Mouse (Mus musculus) limb, embryonic 14.5 days (tissue): Measurements from ENCODE around the gene Pck2. TPM values are rescaled to one million over a fixed set of nuclear protein-coding genes. Genes with fewer than 3 reads are reported as not detected.

ENCODE experiments used
- ATAC-seq: fragments of 200-750 bp; cut with Nextera tagmentation; 2 replicates; pipeline ENCODE4 v1.8.0; 2017; ENCODE audit warnings: low read depth, moderate number of reproducible peaks, moderate TSS enrichment; ENCODE audit not compliant: low FRiP score
- DNase-seq: peaks from one replicate; pipeline ENCODE4 v3.0.0-alpha.2; 2015; ENCODE audit warnings: low spot score
- H3K27ac ChIP-seq: fragments of 300-500 bp; sonication (generic); replicated peaks from 2 replicates; pipeline ENCODE4 v1.5.1; 2014; ENCODE audit warnings: low read depth, mild to moderate bottlenecking, low read length, moderate library complexity, mixed read lengths
- H3K27me3 ChIP-seq: fragments of 300-500 bp; sonication (generic); 2 replicates; pipeline ENCODE4 v1.6.1; 2014; ENCODE audit warnings: low read length, mixed read lengths; ENCODE audit not compliant: control insufficient read depth, insufficient read depth
- H3K36me3 ChIP-seq: fragments of 300-500 bp; sonication (generic); 2 replicates; pipeline ENCODE4 v1.6.1; 2014; ENCODE audit warnings: mild to moderate bottlenecking, low read length, moderate library complexity, mixed read lengths; ENCODE audit not compliant: control insufficient read depth, insufficient read depth
- H3K4me1 ChIP-seq: fragments of 300-500 bp; sonication (generic); 2 replicates; pipeline ENCODE4 v1.6.1; 2014; ENCODE audit warnings: antibody characterized with exemption, low read length, mixed read lengths; ENCODE audit not compliant: control insufficient read depth, insufficient read depth
- H3K4me2 ChIP-seq: fragments of 300-500 bp; sonication (generic); replicated peaks from 2 replicates; pipeline ENCODE4 v1.6.1; 2014; ENCODE audit warnings: low read depth, mild to moderate bottlenecking, low read length, moderate library complexity; ENCODE audit not compliant: severe bottlenecking
- H3K4me3 ChIP-seq: fragments of 300-500 bp; sonication (generic); replicated peaks from 2 replicates; pipeline ENCODE4 v1.5.1; 2014; ENCODE audit warnings: low read length
- H3K9ac ChIP-seq: fragments of 300-500 bp; sonication (generic); 2 replicates; pipeline ENCODE4 v1.6.1; 2014; ENCODE audit warnings: mild to moderate bottlenecking, low read depth, low read length, moderate library complexity; ENCODE audit not compliant: severe bottlenecking
- H3K9me3 ChIP-seq: fragments of 300-500 bp; sonication (generic); 2 replicates; pipeline ENCODE4 v1.6.1; 2016; ENCODE audit warnings: low read length; ENCODE audit not compliant: control insufficient read depth
- POLR2A ChIP-seq: fragments of 200-500 bp; IDR thresholded peaks from 2 replicates; pipeline ENCODE4 v1.8.0; 2012; ENCODE audit warnings: inconsistent platforms, mild to moderate bottlenecking, moderate library complexity, borderline replicate concordance; ENCODE audit not compliant: insufficient read depth, insufficient read length; ENCODE audit errors: extremely low read depth
- WGBS: fragments of 180-500 bp; shearing (Covaris S2); extraction: QIAGEN DNeasy Blood & Tissue Kit; methylation state at CpG from one replicate; pipeline ENCODE4 v1.1.7; 2014; 5-methylcytosine and 5-hydroxymethylcytosine counted together
- polyA plus RNA-seq, 2 experiments: library from polyadenylated mRNA; depleted of rRNA in 1 of 2; stranded (reverse) in 1 of 2; unstranded in 1 of 2; fragments of >200 nt; fragmentation: Nextera tagmentation in 1 of 2; extraction: Ambion mirVana in 1 of 2; gene quantifications; 2 replicates each; pipeline versions ENCODE4 v1.2.1 to v1.2.3; 2012 to 2014

The Pck2 gene
- polyA plus RNA-seq (2012; rRNA removed) (39.3 and 52.1 TPM in 2 replicates), polyA plus RNA-seq (2014; fragmentation: Nextera tagmentation; extraction: Ambion mirVana) (22.5 and 28.0 TPM in 2 replicates)

DNA sequence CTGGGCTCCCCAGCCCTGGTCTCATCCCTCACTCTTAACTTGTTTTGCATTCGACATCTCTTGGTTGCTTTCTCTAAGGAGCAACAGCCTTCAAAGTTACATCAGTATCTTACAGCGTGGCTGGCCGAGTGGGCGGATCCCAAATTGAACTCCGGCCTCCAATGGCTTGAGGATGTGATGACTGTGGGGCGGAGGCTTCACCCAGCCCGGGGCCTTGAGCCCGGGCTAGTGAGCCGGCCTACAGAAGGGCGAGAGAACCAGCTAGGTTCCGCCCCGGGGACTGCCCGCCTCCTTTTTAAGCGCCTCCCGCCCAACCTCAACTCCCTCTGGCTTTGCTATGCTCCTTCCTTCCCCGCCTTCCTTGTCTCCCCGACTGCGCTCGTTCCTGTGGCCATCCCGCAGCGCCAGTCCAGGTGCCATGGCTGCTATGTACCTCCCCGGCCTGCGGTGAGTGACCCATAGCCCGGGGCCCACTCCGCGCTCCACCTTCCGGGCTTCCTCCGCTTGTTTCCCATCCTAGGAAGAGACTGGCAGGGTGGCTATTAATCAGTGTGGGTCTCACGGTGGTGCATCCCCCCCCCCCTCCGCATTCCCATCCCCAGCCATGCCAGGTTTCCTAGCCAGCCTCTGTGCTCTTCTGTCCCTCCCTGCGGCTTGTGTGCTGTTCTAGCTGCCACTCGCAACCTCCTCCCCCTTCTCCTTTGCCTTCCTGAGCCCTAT, at the start of gene Pck2:
TSS of gene Pck2 (plus strand) at position 200 of the 720 bp plus-strand sequence.
- ATAC-seq (peak; percentile 92), DNase-seq (peak; percentile 86)
- Histone ChIP-seq H3K4me2 (peak within 1 kb of the TSS; percentile 80), H3K9ac (peak within 1 kb of the TSS; percentile 80), H3K27ac (peak within 1 kb of the TSS; percentile 74), H3K4me1 (peaks cover 7% of the 10 kb centered on the region), H3K4me3 (peak within 1 kb of the TSS; percentile 62), H3K9me3 (no peaks in the 10 kb centered on the region), H3K36me3 (peaks cover 25% of the 10 kb centered on the region), H3K27me3 (no peaks in the 10 kb centered on the region)
- TF ChIP-seq POLR2A = 0 out of 2 replicates have a peak, but pooled peaks have one; percentile 29
- under 1% methylated on average over 30 of the region's 32 CpGs for WGBS

DNA sequence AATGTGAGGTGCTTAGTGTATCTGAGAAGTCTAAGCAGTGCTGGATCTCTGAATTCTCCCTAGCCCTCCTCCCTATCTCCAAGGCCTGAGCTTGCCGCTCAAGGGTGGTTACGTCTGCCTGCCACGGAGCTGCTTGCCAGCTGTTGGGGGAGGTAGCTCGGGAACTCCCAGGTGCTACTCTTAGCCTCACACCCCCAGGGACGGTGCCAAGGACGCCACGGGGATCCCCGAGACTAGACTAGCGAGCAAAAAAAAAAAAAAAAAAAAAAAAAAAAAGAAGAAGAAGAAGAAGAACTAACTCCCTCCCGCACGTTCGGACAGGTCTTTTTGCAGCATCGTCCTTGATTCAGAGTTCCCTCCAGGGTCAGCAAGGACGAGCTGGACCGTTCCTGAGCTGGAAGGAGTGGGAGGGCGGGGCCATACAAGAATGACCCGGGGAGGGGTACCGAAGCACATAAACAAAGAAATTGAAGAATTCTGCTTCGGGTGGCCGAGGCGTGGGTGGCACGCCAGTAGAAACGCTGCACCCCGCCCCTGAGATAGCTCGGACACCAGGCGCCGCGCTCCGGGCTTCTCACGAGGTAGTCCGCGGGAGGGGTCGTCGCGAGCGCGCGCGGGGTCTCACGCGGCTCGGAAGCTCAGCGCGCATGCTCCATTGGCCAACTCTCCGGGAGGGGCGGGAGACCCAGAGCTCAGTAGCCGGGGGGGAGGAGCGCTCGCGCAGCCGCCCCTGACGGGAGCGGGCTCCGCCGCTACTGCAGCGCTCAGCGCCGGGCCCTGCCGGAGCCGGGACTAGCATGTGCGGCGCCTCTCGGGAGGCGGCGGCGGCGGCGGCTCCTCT, 49.5 kb upstream of the Pck2 start, which contains the start of gene Carmil3:
TSS of gene Carmil3 (plus strand) at position 291 of the 841 bp plus-strand sequence.
- ATAC-seq (peak; percentile 88), DNase-seq (peak; percentile 84)
- H3K4me3 ChIP-seq = peak within 1 kb of the TSS; percentile 72
- H3K36me3 ChIP-seq = peaks cover 21% of the 10 kb centered on the region
- H3K27me3 ChIP-seq = no peaks in the 10 kb centered on the region
- peak within 1 kb of the TSS; percentile 66 for H3K9ac ChIP-seq
- no peak for TF ChIP-seq POLR2A
- peak within 1 kb of the TSS; percentile 96 for H3K4me2 ChIP-seq
- peak within 1 kb of the TSS; percentile 13; the same call in 1 of the 2 replicates for H3K27ac ChIP-seq
- 1% methylated on average over 38 of the region's 68 CpGs for WGBS
- no peaks in the 10 kb centered on the region for H3K9me3 ChIP-seq
- peaks cover 4% of the 10 kb centered on the region; the same call in 1 of the 2 replicates for H3K4me1 ChIP-seq

GRCm38 (mm10) chr14:55491291-55491833, 48.7 kb upstream of the Pck2 start:
- DNase-seq (peak; percentile 45), ATAC-seq (peak; percentile 56)
- peak overlapping the region; percentile 96 for H3K4me2 ChIP-seq
- peaks cover 16% of the 10 kb centered on the region for H3K36me3 ChIP-seq
- peak overlapping the region; percentile 13; the same call in 1 of the 2 replicates for H3K27ac ChIP-seq
- H3K4me3 ChIP-seq = peak overlapping the region; percentile 72
- H3K27me3 ChIP-seq = no peaks in the 10 kb centered on the region
- H3K4me1 ChIP-seq = peaks cover 4% of the 10 kb centered on the region; the same call in 1 of the 2 replicates
- TF ChIP-seq POLR2A = no peak
- peak overlapping the region; percentile 66 for H3K9ac ChIP-seq
- WGBS = 1% methylated on average over 23 of the region's 30 CpGs
- H3K9me3 ChIP-seq = no peaks in the 10 kb centered on the region

DNA sequence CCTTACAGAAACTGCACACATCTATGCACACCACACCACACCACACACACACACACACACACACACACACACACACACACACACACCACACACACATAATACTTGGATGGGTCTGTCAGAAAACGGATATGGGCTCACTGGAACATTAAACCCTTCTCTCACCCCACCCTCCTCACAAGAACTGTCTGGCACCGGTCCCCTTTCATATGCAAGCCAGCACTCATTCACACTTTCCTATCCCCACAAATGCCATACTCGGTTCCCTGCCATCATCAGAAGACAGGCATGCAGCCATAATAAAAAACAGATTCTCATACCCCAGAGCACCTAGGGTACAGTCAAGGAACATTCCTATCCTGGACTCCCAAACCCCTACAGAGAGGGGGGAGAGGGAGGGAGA, 48.0 kb upstream of the Pck2 start:
- Histone ChIP-seq H3K4me2 (0 out of 2 replicates have a peak overlapping the region, but pooled peaks have one; percentile 96), H3K36me3 (peaks cover 10% of the 10 kb centered on the region; the same call in 1 of the 2 replicates), H3K4me3 (no peak overlapping the region), H3K4me1 (peaks cover 4% of the 10 kb centered on the region; the same call in 1 of the 2 replicates), H3K9me3 (no peaks in the 10 kb centered on the region), H3K27ac (no peak overlapping the region), H3K9ac (no peak overlapping the region), H3K27me3 (no peaks in the 10 kb centered on the region)
- no peak for TF ChIP-seq POLR2A
- ATAC-seq (no peak), DNase-seq (no peak)
- WGBS = 17% methylated on average over 3 of the region's 3 CpGs
